Mouse (Mus musculus): ENCODE results near the gene Gsk3a.

The Gsk3a gene

DNA sequence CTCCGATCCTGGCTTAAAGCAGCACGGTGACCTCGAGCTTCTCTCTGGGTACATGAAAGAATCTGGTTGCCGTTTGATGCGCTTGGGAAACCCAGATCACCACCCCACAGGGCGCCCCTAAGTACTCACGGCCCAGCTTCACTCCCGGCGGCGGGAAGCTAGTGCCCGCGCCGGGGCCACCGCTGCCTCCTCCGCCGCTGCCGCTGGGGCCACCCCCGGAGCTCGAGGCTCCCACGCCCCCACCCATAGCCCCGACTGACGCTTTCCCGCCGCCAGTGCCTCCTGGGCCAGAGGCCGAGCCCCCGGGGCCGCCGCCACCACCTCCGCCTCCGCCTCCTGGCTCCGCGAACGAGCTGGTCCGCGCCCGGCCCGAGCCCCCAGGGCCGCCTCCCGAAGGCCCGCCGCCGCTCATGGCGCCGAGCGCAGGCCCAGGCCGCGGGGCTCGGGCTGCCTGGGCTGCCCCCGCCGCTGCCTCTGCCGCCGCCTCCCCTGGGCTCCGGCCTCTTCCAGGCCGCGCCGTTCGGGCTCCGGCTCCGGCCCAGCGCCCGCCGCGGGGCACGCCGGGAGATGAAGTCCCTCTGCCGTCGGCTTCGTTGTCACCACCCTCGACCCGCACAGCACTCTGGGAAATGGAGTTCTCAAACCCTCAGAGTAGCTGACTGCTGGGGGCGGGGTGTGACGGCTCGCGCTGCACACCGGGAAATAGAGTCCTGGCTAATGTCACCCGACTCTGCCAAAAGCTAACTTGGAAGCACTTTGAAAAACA lies at the start of gene Gsk3a:
TSS of gene Gsk3a (minus strand) at position 603 of the 766 bp plus-strand sequence.
- peak; percentile 93 for DNase-seq (ENCODE audit: low read depth, low spot score)

DNA sequence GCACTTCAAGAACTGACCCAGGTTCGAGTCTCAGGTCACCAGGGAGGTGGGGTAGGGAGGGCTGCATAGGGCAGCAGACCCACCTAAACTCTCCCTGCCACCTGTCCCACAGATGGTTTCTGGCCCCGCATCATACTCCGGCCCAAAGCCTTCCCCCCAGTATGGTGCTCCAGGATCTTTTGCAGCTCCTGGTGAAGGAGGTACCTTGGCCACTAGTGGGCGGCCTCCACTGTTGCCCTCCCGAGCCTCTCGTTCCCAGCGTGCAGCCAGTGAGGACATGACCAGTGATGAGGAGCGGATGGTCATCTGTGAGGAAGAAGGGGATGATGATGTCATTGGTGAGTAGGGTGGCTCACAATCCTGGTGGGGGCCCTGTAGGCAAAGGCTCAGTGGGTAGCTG lies 49.3 kb upstream of the Gsk3a start:
- DNase-seq (ENCODE audit: low read depth, low spot score): no peak

DNA sequence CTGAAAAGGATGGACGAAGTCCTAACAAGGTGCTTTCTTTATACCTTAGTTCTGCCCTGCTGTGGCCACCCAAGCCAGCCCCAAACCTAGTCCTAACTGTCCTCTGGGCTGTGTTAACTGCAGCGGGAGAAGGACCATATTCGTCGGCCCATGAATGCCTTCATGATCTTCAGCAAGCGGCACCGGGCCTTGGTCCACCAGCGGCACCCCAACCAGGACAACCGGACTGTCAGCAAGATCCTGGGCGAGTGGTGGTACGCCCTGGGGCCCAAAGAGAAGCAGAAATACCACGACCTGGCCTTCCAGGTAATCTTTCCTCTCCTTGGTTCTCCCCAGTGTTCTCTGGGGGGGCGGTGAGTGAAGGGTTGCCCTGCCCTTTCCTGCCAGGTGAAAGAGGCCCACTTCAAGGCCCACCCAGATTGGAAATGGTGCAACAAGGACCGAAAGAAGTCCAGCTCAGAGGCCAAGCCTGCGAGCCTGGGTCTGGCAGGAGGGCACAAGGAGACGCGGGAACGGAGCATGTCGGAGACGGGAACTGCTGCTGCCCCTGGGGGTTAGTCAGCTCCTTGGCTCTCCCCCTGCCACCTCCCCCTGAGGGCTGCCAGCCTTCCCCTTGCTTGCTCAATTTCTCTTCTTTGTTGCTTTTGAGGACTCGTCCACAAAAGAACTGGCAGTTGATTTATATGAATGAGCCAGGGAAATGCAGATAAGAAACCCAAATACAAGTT lies 48.0 kb upstream of the Gsk3a start:
- DNase-seq (ENCODE audit: low read depth, low spot score): no peak

DNA sequence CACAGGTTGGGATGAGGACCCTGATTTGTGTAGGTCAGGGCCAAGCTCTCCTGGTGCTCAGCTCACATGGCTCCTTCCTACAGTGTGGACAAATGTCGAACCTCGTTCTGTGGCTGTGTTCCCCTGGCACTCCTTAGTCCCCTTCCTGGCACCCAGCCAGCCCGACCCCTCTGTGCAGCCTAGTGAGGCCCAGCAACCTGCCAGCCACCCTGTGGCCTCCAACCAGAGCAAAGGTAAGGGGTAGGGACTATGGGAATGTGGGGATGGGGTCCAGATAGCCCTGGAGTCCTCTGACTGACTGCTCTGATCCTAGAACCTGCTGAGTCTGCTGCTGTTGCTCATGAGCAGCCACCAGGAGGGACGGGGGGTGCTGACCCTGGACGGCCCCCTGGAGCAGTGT lies 47.1 kb upstream of the Gsk3a start:
- DNase-seq (ENCODE audit: low read depth, low spot score): no peak

DNA sequence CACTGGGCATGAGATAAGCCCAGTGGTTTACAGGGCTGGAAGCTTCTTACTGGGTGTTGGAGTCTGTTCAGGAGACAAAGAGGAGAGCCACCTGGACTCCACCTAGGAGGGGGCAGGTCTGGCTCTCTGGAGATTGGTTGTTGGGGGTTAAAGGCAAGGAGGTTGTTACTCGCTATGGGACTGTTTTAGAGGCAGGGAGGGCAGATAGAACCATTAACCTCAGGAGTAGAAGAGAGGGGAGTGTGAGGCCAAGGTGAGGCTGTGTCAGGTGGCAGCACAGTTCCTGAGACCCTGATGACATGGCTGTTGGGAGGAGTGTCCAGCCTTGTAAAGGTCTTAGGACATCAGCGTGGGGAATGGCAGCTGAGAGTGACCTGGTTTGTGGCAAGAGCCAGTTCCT lies 46.5 kb upstream of the Gsk3a start:
- no peak for DNase-seq (ENCODE audit: low read depth, low spot score)

DNA sequence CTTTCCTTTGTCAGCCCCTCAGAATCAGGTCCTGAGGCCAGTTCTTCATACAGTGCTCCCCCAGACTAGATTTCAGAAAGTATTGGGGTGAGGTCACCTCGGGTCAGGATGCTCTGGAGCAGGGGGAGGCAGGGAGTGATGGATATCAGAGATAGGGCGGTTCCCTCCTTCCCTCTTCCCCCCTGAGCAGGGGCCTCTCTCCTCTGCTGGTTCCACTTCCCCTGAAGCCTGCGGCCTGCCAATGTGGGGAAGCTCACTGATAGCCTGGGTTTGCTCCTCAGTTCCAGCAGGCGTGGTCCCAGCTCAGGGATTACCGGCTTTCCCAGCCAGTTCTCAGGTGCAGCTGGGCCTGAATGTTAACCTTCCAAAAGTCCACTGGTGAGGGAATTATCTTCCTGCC lies 46.0 kb upstream of the Gsk3a start:
- no peak for DNase-seq (ENCODE audit: low read depth, low spot score)

DNA sequence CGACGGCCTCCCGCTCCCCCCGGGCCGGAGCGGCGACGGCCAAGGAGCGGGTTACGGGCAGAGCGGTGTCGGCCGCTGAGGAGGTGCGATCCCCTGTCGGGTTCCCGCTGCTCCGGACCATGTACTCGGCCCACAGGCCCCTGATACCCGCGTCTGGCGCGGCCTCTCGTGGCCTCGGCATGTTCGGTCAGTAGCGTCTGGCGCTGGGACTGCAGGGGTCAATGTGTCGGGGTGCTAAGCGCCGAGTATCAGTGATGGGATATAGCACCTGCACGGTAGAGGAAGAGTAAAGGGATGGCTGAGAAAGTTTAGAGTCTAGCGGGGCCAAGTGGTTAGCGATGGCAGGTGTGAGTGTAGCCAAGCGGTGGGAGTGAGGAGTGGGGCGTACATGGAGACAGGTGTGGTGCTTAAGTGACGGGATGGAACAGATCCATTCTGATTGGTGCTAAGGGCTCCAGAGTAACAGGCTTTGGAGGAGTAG lies 45.1 kb upstream of the Gsk3a start:
- peak; percentile 42 for DNase-seq (ENCODE audit: low read depth, low spot score)

DNA sequence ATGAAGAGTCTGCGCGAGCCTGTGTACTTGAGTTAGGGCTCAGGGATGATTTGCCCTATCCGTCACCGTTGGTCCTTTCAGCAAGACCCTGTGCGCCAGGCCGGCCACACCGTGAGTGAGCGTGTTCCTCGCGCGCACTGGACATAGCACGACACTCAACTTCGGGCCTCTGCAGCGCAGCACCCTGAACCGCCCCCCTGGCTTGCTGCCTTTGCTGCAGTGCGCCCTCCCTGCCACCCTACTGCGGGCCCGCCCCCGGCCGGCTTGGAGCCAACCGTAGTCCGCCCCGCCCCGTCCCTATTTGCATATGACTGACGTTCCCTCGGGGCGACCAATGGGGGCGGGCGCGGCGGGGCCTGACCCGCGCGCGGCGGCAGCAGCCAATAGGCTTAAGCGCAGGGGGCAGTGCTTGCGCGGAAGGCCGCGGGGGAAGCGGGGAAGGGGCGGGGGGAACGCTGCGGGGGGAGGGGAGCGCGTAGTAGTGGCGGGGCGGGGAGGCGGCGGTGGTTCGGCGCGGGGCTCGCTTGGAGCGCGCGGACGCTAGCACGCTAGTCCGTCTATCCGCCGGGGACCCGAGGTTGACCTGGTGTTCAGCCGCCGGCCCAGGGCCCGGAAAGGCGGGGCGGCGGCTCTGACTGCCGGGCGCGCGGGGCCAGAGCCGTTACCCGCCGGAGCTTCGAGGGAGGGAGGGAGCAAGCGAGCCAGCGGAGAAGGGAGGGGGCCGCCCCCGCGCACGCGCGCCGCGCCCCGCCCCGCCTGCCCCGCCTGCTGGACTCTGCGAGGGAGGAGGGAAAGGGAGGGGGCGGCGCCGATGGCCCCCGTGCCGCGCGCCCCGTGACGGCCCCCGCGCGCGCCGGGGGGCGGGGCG lies 44.3 kb upstream of the Gsk3a start:
- DNase-seq (ENCODE audit: low read depth, low spot score): peak; percentile 84

DNA sequence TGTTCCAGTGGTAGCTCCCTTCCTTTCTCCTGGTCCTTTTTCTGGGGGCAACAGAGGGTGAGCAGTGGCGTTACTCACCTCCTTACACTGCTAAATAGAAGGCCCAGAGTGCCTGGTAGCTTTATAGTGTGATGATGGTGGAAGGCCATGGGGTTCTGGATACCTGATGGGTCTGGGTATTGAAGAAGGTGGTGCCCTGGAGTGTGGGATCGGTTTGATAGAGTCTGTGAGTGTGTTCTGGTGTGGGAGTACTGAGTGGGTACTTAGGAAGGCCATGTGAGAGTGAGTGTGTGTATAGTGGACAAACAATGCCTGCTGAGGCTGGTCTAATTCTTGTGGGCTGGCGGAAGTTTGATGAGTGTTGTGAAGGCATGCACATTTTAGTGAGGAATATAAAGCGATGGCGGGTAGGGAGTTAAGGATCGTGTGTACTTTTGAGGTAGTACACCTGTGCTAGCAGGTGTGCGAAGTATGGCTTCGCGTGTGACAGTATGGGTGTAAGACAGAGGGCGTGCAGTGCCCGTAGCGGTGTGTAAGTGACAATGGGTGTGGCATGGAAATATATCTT lies 43.6 kb upstream of the Gsk3a start:
- peak; percentile 44 for DNase-seq (ENCODE audit: low read depth, low spot score)

DNA sequence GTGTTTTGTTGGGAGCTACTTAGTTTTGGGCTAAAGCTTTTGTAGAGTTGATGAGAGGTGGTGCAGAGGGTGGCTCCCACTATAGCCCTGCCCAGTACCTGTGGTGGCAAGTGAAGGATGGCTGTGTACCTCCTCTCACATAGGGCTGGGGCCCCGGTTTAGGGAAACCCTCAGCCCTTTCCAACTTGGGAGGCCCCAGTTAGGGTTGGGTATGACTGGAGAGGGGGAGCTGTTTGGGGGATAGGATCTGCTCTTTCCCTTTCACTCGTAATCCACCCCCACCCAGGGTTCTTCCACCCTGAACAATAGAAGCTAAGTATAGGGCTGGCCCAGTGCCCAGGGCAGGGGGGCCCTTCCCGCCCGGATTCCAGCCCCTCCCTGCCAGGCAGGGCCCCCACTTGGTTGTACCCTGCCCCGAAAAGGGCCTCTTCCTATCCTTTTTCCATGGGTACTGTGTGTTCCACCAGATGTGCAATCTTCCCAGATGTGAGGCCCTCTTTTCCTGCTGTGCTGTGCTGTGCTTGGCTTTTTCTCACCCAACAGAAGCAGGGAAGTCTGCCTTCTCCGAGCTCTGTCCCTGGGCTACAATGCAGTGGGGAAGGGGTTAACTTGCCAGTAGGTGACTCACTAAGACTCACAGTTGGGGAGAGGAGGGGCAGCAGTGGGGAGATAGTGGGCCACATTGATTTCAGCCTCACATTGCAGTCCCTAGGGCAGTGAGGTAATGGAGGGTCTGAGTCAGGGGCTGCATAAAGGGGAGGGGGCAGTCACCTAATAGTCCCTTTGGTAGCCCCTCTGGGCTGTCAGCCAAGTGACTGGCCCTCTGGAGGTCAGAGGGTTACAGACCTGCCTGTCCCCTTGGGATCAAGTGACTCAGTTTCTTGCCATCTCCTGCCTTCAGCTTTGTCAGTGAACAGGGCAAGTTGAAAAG lies 42.5 kb upstream of the Gsk3a start:
- DNase-seq (ENCODE audit: low read depth, low spot score): peak; percentile 90

DNA sequence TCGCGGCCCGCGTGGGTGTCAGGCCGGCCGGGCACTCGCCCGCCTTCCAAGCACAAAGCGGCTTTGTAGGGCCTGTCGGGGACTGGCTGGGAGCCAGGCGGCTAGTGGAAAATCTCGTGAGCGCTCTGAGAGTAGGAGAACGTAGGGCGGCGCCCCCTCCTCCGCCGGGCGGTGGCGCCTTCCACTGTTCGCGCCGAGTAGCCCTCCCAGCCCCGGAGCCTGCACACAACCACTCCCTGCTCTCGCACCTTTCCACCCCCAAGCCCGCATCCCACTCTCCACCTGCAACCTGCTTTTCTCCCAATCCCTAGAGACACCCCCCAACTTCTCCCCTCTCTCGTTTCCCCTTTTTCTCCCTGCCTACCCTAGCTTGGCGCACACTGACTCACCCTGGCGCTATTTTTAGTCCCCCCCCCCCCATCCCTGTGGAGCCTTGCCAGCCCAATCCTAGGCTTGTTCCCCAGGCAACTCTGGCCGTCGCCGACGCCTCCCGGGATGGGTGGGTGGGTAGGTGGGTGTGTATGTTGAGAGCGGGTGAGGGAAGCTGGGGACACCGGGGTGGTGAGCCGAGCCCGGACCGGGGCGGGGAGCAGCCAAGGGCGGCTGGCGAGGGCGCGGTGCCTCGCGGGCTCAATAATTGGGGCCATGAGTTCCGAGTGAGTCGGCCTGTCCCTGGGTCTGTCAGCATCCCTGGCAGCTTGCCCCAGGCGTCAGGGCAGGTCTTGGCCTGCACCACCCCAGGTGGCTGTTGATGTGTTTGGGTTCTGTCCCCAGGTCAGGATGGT lies 41.6 kb upstream of the Gsk3a start:
- peak; percentile 81 for DNase-seq (ENCODE audit: low read depth, low spot score)

DNA sequence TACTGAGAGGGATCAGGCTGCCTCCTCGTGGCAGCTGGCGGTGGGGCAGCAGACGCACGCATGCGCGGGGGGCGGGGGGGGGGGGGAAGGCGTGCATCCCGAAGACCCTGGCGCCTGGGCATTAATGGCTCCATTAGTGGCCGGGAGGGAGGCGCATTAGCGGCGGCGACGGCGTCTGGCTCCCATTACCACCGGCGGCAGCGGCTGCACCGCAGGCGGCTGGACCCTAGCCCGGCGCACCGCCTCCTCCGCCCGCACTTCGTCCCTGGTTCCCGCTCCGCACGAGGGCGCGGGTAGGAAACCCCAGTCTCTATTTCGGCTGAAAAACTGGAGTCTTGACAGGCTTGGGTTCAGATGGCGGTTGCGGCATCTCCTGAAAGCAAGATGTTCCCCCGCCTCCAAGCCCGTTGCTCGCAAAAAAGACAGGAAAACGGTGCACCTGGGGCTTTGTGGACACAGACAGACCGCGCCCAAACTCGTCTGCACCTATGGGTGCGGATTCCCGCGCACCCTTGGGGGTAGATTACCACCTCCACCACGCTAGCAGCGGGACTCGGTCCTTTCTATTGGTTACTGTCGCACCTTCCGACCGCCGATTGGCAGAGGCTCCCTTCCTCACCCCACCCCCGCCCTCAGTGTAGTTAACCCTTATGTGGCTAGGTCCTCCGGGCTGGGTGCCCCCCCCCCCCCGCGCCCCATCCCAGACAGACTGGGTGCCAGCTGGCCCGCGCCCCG lies 40.9 kb upstream of the Gsk3a start:
- DNase-seq (ENCODE audit: low read depth, low spot score): peak; percentile 93

DNA sequence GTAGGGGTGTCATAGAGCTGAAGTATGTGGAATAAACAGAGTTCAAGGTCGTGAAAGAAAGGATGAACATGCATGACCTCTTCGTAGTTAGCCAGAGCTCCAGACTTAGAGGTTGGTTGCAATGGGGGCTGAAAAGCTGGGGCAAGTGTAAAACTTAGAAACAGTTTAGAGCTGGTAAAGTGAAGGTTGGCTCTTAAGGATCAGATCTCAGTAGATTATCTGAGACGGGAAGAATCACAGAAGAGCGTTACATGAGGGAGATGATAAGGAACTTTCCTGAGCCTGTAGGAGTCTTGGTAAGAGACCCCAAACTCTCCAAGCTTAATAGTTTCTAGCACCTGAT lies 40.3 kb upstream of the Gsk3a start:
- no peak for DNase-seq (ENCODE audit: low read depth, low spot score)

DNA sequence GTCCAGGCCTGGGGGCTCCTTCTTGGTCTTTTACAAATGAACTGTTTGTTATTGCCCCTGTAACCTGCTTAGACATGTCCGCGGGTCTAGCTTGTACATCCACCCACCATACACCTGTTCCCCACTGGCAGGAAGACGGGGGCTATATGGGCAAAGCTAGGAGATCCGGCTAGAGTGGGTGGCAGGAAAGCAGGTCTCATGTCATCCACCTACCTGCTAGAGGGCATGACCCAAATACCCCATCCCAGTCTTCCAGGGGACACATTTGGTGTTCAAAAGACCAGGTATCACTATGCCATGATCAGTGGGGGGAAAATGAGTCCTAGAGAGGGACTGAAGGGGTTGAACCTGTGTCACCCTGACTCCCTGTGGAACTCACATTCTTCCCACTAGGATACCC lies 39.8 kb upstream of the Gsk3a start:
- no peak for DNase-seq (ENCODE audit: low read depth, low spot score)

DNA sequence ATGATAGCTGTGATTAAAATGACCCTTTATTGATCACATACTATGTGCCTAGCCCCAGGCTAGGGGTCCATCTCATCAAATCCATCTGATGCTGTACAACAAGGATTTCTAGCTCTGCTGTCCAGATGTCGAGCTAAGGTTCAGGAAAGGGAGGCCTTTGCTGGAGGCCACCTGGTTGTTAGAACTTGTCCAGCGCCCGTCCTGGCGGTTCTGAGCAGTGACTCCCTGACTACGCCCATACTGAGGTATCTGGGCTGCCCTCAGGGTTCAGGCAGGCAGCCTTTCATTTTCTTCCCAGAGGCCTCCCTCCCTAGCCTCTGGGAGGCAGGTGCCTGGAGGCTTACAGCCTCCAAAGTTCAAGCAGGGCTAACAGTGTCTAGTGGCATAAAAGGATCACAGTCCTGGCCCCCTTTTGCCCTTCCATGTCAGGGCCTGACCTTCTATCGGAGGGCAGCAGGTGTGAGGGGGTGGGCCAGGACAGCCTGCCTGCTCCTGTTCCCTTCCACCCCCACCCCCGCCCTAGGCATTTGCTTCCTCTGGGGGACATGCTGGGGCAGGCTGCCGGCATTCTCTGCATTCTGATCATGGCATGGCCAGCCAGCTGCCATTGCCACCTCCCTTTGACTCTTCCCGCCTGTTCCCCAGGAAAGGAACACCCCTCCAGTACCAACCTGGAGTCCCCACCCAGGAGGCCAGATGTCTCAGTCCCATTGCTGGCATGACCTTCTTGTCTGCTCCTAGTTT lies 38.1 kb upstream of the Gsk3a start:
- no peak for DNase-seq (ENCODE audit: low read depth, low spot score)

DNA sequence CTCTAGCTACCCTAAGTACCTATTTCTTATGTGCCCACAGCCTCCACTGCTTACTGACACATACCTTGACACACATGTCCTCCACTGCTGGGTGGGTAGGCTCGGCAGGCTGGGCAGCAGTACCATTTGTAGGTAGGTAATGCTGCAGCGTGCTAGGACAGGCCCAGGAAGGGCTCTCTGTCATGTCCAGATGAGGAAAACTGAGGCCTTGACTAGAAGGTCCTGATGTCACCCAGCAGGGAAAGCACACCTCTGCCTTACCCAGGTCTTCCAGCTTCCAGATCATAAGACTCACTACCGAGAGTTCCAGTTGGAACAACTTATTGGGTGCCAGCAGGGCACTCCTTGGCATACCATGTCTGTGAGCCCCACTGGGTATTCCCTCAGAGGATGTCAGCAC lies 37.3 kb upstream of the Gsk3a start:
- no peak for DNase-seq (ENCODE audit: low read depth, low spot score)

DNA sequence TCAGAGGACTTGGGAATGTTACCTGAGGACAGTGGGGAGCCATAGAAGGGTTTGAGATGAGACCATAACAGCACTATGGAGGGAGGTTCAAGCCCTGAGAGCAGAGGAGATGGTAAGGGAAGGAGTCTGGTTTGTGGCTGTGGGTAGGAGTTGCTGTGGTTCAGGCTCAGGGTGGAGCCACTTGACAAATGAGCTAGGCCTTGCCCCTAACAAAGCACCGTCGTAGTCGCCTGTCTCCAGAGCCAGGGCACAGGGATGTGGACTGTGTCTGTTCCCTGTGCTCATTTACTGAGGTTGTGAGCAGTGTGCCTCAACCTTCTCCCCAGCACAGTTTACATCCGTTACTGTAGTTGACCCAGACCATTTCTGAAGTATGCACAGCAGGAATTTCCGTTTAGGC lies 36.9 kb upstream of the Gsk3a start:
- DNase-seq (ENCODE audit: low read depth, low spot score): no peak
